Mouse (Mus musculus): ENCODE measurements around the gene Aldob. TPM values are rescaled to one million over a fixed set of nuclear protein-coding genes. Genes with fewer than 3 reads are reported as not detected.

Gene Aldob
- polyA plus RNA-seq, 1 experiment, result not detected

- H3ac ChIP-seq (ENCODE audit: control insufficient read depth, insufficient read length), result no peak overlapping the region
- H3K36me3 ChIP-seq (ENCODE audit: control insufficient read depth, insufficient read depth), result no peaks in the 10 kb centered on the region
These were observed 10.8 kb upstream of the Aldob start for GRCm38 (mm10) chr4:49559915-49560772.

GRCm38 (mm10) chr4:49558181-49558580 lies 8.8 kb upstream of the Aldob start:
- no peak for TF ChIP-seq MAX (IDR thresholded peaks at IDR 0.05; ENCODE audit: low read depth)
- TF ChIP-seq TCF3 (IDR thresholded peaks at IDR 0.05; ENCODE audit: insufficient read length, low read depth), result no peak
- TF ChIP-seq MYOD1 (IDR thresholded peaks at IDR 0.05; ENCODE audit: control insufficient read depth in 1 of 3, insufficient read length in 2 of 3, low read depth in 2 of 3), result no peak
- no peak for TF ChIP-seq MYOG (IDR thresholded peaks at IDR 0.05; ENCODE audit: control insufficient read depth in 1 of 3, insufficient read depth in 1 of 3, insufficient read length in 2 of 3, low read depth in 2 of 3)
- no peak for TF ChIP-seq POLR2A (IDR thresholded peaks at IDR 0.05; ENCODE audit: insufficient read length, low read depth)
- no peak for TF ChIP-seq REST (IDR thresholded peaks at IDR 0.05; ENCODE audit: insufficient read depth, insufficient read length)
- TF ChIP-seq E2F4 (IDR thresholded peaks at IDR 0.05; ENCODE audit: insufficient read depth), result no peak
- no peak for TF ChIP-seq TCF12 (IDR thresholded peaks at IDR 0.05; ENCODE audit: insufficient read depth, poor library complexity, severe bottlenecking)
- TF ChIP-seq CEBPB (IDR thresholded peaks at IDR 0.05; ENCODE audit: insufficient read depth, poor library complexity, severe bottlenecking), result no peak
- H3K4me2 ChIP-seq (ENCODE audit: low read depth), result no peak overlapping the region
- no peaks in the 10 kb centered on the region for H3K36me3 ChIP-seq (ENCODE audit: control insufficient read depth, insufficient read depth)
- no peak overlapping the region for H3ac ChIP-seq (ENCODE audit: control insufficient read depth, insufficient read length)
- H3K79me2 ChIP-seq (ENCODE audit: control insufficient read depth, insufficient read depth), result no peaks in the 10 kb centered on the region
- H3K27me3 ChIP-seq (ENCODE audit: control insufficient read depth, insufficient read depth, insufficient read length), result no peaks in the 10 kb centered on the region
- no peak overlapping the region for H3K4me3 ChIP-seq

More at GRCm38 (mm10) chr4:49559915-49560772, 10.8 kb upstream of the Aldob start:
- TF ChIP-seq MAX (IDR thresholded peaks at IDR 0.05; ENCODE audit: low read depth) (no peak), E2F4 (IDR thresholded peaks at IDR 0.05; ENCODE audit: insufficient read depth) (no peak), MYOG (IDR thresholded peaks at IDR 0.05; ENCODE audit: control insufficient read depth in 1 of 3, insufficient read depth in 1 of 3, insufficient read length in 2 of 3, low read depth in 2 of 3) (peak in 1 of 3 experiments; percentile 1), TCF3 (IDR thresholded peaks at IDR 0.05; ENCODE audit: insufficient read length, low read depth) (no peak)
- Histone ChIP-seq H3K4me2 (ENCODE audit: low read depth) (no peak overlapping the region), H3K79me2 (ENCODE audit: control insufficient read depth, insufficient read depth) (no peaks in the 10 kb centered on the region), H3K27me3 (ENCODE audit: control insufficient read depth, insufficient read depth, insufficient read length) (no peaks in the 10 kb centered on the region), H3K4me3 (no peak overlapping the region)

DNA sequence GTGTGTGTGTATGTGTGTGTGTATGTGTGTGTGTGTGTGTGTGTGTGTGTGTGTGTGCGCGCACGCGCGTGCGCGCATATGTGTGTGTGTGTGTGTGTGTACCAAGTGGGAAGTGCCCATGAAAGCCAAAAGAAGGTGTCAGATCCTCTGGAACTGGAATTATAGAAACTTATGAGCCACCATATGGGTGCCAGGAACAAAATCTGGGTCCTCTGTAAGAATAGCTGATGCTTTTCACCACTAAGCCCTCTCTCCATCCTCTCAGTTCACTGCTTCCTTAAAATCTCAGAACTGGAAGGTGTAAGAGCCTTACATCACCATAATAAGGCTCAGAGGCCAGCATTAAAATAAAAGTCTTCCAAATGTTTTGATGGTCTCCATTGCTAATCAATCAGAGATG lies 8.0 kb upstream of the Aldob start:
- Histone ChIP-seq H3K36me3 (ENCODE audit: control insufficient read depth, insufficient read depth) (no peaks in the 10 kb centered on the region), H3K4me2 (ENCODE audit: low read depth) (no peak overlapping the region), H3K79me2 (ENCODE audit: control insufficient read depth, insufficient read depth) (no peaks in the 10 kb centered on the region), H3K27me3 (ENCODE audit: control insufficient read depth, insufficient read depth, insufficient read length) (no peaks in the 10 kb centered on the region), H3ac (ENCODE audit: control insufficient read depth, insufficient read length) (no peak overlapping the region), H3K4me3 (no peak overlapping the region)
- TF ChIP-seq POLR2AphosphoS2 (IDR thresholded peaks at IDR 0.05; ENCODE audit: insufficient read length, low read depth) (no peak), E2F4 (IDR thresholded peaks at IDR 0.05; ENCODE audit: insufficient read depth) (no peak), MYOG (IDR thresholded peaks at IDR 0.05; ENCODE audit: control insufficient read depth in 1 of 3, insufficient read depth in 1 of 3, insufficient read length in 2 of 3, low read depth in 2 of 3) (no peak), USF1 (IDR thresholded peaks at IDR 0.05; ENCODE audit: low read depth) (no peak), TCF12 (IDR thresholded peaks at IDR 0.05; ENCODE audit: insufficient read depth, poor library complexity, severe bottlenecking) (no peak), SRF (IDR thresholded peaks at IDR 0.05; ENCODE audit: control insufficient read depth, insufficient read length, low read depth) (no peak), TCF3 (IDR thresholded peaks at IDR 0.05; ENCODE audit: insufficient read length, low read depth) (no peak), MYOD1 (IDR thresholded peaks at IDR 0.05; ENCODE audit: control insufficient read depth in 1 of 3, insufficient read length in 2 of 3, low read depth in 2 of 3) (no peak), MAX (IDR thresholded peaks at IDR 0.05; ENCODE audit: low read depth) (no peak), REST (IDR thresholded peaks at IDR 0.05; ENCODE audit: insufficient read depth, insufficient read length) (no peak), CEBPB (IDR thresholded peaks at IDR 0.05; ENCODE audit: insufficient read depth, poor library complexity, severe bottlenecking) (no peak), POLR2A (IDR thresholded peaks at IDR 0.05; ENCODE audit: insufficient read length, low read depth) (no peak)

DNA sequence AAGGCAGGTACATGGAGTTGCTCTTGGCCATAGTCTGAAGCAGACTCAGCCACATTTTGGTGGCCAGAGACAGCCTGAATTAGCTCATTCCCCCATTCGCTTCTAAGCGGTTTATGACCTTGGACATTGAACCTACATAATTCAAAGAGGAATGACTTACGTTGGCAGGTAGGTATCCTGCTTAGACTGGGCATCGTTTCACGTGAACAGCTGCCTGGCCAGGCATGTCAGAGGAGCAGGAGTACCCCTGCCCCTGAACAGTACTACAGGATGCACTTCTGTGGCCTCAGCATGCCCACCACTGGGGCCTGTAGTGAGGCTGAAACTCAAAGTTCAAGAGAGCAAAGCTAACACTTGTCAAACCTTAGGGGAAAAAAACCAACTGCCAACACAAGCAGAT lies 4.0 kb upstream of the Aldob start:
- Histone ChIP-seq H3ac (ENCODE audit: control insufficient read depth, insufficient read length) (no peak overlapping the region), H3K27me3 (ENCODE audit: control insufficient read depth, insufficient read depth, insufficient read length) (no peaks in the 10 kb centered on the region), H3K79me2 (ENCODE audit: control insufficient read depth, insufficient read depth) (no peaks in the 10 kb centered on the region), H3K4me3 (no peak overlapping the region), H3K4me2 (ENCODE audit: low read depth) (no peak overlapping the region), H3K36me3 (ENCODE audit: control insufficient read depth, insufficient read depth) (no peaks in the 10 kb centered on the region)
- no peak for TF ChIP-seq MAX (IDR thresholded peaks at IDR 0.05; ENCODE audit: low read depth)
- TF ChIP-seq TCF12 (IDR thresholded peaks at IDR 0.05; ENCODE audit: insufficient read depth, poor library complexity, severe bottlenecking), result no peak
- TF ChIP-seq REST (IDR thresholded peaks at IDR 0.05; ENCODE audit: insufficient read depth, insufficient read length), result no peak
- TF ChIP-seq POLR2AphosphoS2 (IDR thresholded peaks at IDR 0.05; ENCODE audit: insufficient read length, low read depth), result no peak
- TF ChIP-seq TCF3 (IDR thresholded peaks at IDR 0.05; ENCODE audit: insufficient read length, low read depth), result no peak
- no peak for TF ChIP-seq USF1 (IDR thresholded peaks at IDR 0.05; ENCODE audit: low read depth)
- no peak for TF ChIP-seq E2F4 (IDR thresholded peaks at IDR 0.05; ENCODE audit: insufficient read depth)
- TF ChIP-seq CEBPB (IDR thresholded peaks at IDR 0.05; ENCODE audit: insufficient read depth, poor library complexity, severe bottlenecking), result no peak
- TF ChIP-seq MYOD1 (IDR thresholded peaks at IDR 0.05; ENCODE audit: control insufficient read depth in 1 of 3, insufficient read length in 2 of 3, low read depth in 2 of 3), result no peak
- TF ChIP-seq MYOG (IDR thresholded peaks at IDR 0.05; ENCODE audit: control insufficient read depth in 1 of 3, insufficient read depth in 1 of 3, insufficient read length in 2 of 3, low read depth in 2 of 3), result no peak
- TF ChIP-seq SRF (IDR thresholded peaks at IDR 0.05; ENCODE audit: control insufficient read depth, insufficient read length, low read depth), result no peak
- TF ChIP-seq POLR2A (IDR thresholded peaks at IDR 0.05; ENCODE audit: insufficient read length, low read depth), result no peak

Measured in myocyte (in vitro differentiated cells).